Mouse (Mus musculus) kidney, embryonic 14.5 days (tissue): Measurements from ENCODE around the gene Gja3. TPM values are rescaled to one million over a fixed set of nuclear protein-coding genes. Genes with fewer than 3 reads are reported as not detected.
"Not testable (repeated sequence)": the region's sequence is repeated elsewhere in the genome, so short reads cannot be mapped to it uniquely, and the experiment has no call there.

Experiments
- ATAC-seq: fragments of 200-750 bp; cut with Nextera tagmentation; 2 replicates; pipeline ENCODE4 v1.8.0; 2017; ENCODE audit warnings: moderate number of reproducible peaks, mild to moderate bottlenecking, moderate TSS enrichment, moderate library complexity; ENCODE audit not compliant: low FRiP score, low TSS enrichment
- H3K27ac ChIP-seq: fragments of 300-500 bp; sonication (generic); 2 replicates; pipeline ENCODE4 v1.5.1; 2014; ENCODE audit warnings: low read depth, mild to moderate bottlenecking, low read length, moderate library complexity, mixed read lengths
- H3K27me3 ChIP-seq: fragments of 300-500 bp; sonication (generic); 2 replicates; pipeline ENCODE4 v1.6.1; 2014; ENCODE audit warnings: mild to moderate bottlenecking, low read length; ENCODE audit not compliant: control insufficient read depth, insufficient read depth
- H3K36me3 ChIP-seq: fragments of 300-500 bp; sonication (generic); 2 replicates; pipeline ENCODE4 v1.6.1; 2014; ENCODE audit warnings: low read length, mixed read lengths; ENCODE audit not compliant: control insufficient read depth, insufficient read depth
- H3K4me1 ChIP-seq: fragments of 300-500 bp; sonication (generic); 2 replicates; pipeline ENCODE4 v1.6.1; 2014; ENCODE audit warnings: low read length, mixed read lengths; ENCODE audit not compliant: control insufficient read depth, insufficient read depth
- H3K4me2 ChIP-seq: fragments of 300-500 bp; sonication (generic); replicated peaks from 2 replicates; pipeline ENCODE4 v1.6.1; 2014; ENCODE audit warnings: low read depth, mild to moderate bottlenecking, low read length
- H3K4me3 ChIP-seq: fragments of 300-500 bp; sonication (generic); 2 replicates; pipeline ENCODE4 v1.5.1; 2014; ENCODE audit warnings: mild to moderate bottlenecking, low read length
- H3K9ac ChIP-seq: fragments of 300-500 bp; sonication (generic); 2 replicates; pipeline ENCODE4 v1.6.1; 2014; ENCODE audit warnings: low read depth, mild to moderate bottlenecking, low read length, moderate library complexity
- H3K9me3 ChIP-seq: fragments of 300-500 bp; sonication (generic); 2 replicates; pipeline ENCODE4 v1.6.1; 2016; ENCODE audit warnings: low read length; ENCODE audit not compliant: control insufficient read depth
- WGBS: fragments of 180-500 bp; shearing (Covaris S2); extraction: QIAGEN DNeasy Blood & Tissue Kit; methylation state at CpG from one replicate; pipeline ENCODE4 v1.1.7; 2014; 5-methylcytosine and 5-hydroxymethylcytosine counted together
- polyA plus RNA-seq: library from polyadenylated mRNA; unstranded; fragments of >200 nt; fragmentation: Nextera tagmentation; extraction: Ambion mirVana; gene quantifications from 2 replicates; pipeline ENCODE4 v1.2.1, GENCODE M21; 2014

Gene Gja3
- polyA plus RNA-seq, 1 experiment from 2014 or later = 5.8 TPM

DNA sequence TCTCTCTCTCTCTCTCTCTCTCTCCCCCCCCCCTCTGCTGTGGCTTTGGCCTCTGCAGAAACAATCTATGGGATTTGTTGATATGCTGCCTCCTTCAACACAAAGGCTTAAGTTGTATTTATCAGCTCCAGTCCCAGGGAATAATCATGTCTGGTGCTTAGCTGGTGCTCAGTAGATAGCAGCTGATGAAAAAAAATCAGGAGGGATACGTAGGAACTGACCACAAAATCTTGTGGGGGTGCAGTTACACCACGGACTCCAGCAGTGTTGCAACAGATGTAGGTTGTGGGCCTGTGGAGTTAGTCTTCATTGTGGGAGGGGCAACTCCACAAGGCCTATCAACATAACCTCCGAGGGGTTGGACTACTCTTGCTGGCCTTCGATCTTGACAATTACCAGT lies 38.0 kb upstream of the Gja3 start:
- H3K27ac ChIP-seq = no peak overlapping the region
- 0 out of 2 replicates have a peak, but pooled peaks cover 3% of the 10 kb centered on the region for H3K27me3 ChIP-seq
- no peak overlapping the region for H3K4me3 ChIP-seq
- no peaks in the 10 kb centered on the region for H3K36me3 ChIP-seq
- no peaks in the 10 kb centered on the region for H3K4me1 ChIP-seq
- ATAC-seq = no peak
- WGBS = 80% methylated on average over 4 of the region's 4 CpGs
- no peak overlapping the region for H3K9ac ChIP-seq
- H3K4me2 ChIP-seq = no peak overlapping the region
- no peaks in the 10 kb centered on the region for H3K9me3 ChIP-seq

DNA sequence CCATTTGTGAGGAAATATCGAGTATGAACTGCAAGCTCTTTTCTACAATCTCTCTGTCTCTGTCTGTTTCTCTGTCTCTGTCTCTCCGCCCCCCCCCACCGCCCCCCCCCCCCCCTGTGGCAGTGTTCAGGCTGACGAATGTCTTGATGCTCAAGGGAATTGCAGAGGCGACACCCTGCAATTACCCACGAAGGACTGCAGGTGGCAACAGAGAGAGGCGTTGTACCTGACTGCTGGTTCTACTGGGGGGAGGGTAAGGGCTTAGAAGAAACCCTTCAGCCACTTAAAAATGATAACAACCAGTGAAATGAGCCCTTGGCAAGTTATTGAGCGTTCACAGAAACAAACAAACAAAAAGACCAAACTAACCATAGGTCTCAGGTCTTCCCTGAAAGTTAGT lies 35.1 kb upstream of the Gja3 start:
- Histone ChIP-seq H3K4me2 (no peak overlapping the region), H3K36me3 (no peaks in the 10 kb centered on the region), H3K4me1 (no peaks in the 10 kb centered on the region), H3K9ac (no peak overlapping the region), H3K27me3 (0 out of 2 replicates have a peak, but pooled peaks cover 3% of the 10 kb centered on the region), H3K9me3 (no peaks in the 10 kb centered on the region), H3K27ac (no peak overlapping the region), H3K4me3 (no peak overlapping the region)
- 12% methylated on average over 8 of the region's 8 CpGs for WGBS
- ATAC-seq = no peak

DNA sequence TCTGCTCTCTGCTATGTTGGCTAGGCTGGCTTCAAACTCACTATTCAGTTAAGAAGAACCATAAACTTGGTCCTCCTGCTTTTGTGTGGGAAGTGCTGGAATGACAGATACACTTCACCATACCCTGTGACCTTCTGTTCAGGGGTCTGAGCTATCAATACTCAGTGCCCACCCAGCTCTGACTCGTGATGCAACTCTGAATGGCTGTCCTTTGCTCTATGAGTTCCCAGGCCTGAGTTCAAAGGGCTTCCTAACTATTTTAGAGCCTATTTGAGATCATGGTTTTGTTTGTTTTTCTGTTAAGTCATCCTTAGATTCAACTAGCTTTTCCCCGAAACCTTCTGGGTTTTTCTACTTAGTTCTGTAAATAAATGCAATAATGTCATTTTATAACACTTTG lies 32.1 kb upstream of the Gja3 start:
- no peaks in the 10 kb centered on the region for H3K27me3 ChIP-seq
- no peaks in the 10 kb centered on the region for H3K4me1 ChIP-seq
- no peaks in the 10 kb centered on the region for H3K36me3 ChIP-seq
- H3K4me2 ChIP-seq = no peak overlapping the region
- H3K4me3 ChIP-seq = no peak overlapping the region
- H3K9me3 ChIP-seq = no peaks in the 10 kb centered on the region
- no peak overlapping the region for H3K9ac ChIP-seq
- 41% methylated on average over 2 of the region's 2 CpGs for WGBS
- no peak overlapping the region for H3K27ac ChIP-seq
- ATAC-seq = no peak

DNA sequence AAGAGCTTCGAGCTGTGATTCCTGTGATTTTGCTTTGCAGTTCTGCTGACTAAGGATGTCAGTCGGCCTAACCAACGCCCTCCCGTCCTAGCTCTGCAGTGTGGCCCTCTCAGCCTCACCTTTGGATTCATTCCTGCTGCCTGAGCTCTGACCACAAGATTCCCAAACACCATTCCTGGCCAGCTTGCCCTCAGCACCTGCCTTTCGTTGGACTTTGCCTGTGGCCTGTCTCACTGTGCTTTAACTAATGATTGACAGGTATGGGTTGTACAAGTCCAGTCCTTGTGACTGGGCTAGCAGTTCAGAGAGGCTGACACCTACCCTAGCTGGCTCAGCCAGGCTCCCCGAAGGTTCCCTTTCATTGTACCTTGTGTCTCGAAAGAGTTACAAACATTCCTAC lies 31.2 kb upstream of the Gja3 start:
- WGBS = 81% methylated on average over 7 of the region's 7 CpGs
- no peak overlapping the region for H3K4me2 ChIP-seq
- no peak overlapping the region for H3K9ac ChIP-seq
- H3K9me3 ChIP-seq = no peaks in the 10 kb centered on the region
- ATAC-seq = peak; percentile 26; the same call in 1 of the 2 replicates
- H3K36me3 ChIP-seq = no peaks in the 10 kb centered on the region
- H3K4me3 ChIP-seq = no peak overlapping the region
- peaks cover 7% of the 10 kb centered on the region for H3K4me1 ChIP-seq
- no peak overlapping the region for H3K27ac ChIP-seq
- no peaks in the 10 kb centered on the region for H3K27me3 ChIP-seq

DNA sequence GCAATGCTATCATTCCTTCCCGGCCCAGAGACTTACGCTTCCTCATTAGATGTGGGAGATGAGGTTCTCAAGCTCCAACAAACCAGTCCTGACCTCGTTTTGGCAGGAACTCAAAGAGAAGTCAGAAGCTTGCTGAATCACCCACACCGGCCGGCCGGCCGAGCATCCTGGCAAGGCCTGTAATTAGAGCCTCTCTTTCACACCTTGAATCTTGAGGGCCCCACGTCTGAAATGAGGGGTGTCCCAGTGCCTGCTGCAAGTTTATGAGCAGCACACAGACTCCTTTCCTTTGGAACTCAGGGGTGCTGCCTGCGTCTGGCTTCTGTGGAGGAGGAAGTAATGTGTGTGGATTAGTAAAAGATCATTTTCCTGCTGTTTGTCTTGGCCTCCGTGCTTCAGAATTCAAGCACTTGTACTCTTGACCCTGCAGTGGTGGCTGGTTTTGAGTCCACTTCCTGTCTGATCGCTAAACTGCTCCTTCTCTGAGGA lies 26.3 kb upstream of the Gja3 start:
- Histone ChIP-seq H3K9me3 (no peaks in the 10 kb centered on the region), H3K27ac (no peak overlapping the region), H3K4me2 (0 out of 2 replicates have a peak overlapping the region, but pooled peaks have one; percentile 9), H3K4me3 (no peak overlapping the region), H3K9ac (no peak overlapping the region), H3K27me3 (no peaks in the 10 kb centered on the region), H3K4me1 (peaks cover 9% of the 10 kb centered on the region), H3K36me3 (no peaks in the 10 kb centered on the region)
- WGBS = 7% methylated on average over 11 of the region's 11 CpGs
- peak; percentile 47 for ATAC-seq

DNA sequence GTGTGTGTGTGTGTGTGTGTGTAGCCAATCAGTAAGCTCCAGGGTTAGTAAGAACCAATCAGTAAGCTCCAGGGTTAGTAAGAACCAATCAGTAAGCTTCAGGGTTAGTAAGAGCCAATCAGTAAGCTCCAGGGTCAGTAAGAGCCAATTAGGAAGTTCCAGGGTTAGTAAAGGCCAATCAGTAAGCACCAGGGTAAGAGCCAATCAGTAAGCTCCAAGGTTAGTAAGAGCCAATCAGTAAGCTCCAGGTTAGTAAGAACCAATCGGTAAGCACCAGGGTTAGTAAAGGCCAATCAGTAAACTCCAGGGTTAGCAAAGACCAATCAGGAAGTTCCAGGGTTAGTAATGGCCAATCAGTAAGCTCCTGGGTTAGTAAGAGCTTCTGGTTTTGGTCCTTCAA lies 25.0 kb upstream of the Gja3 start:
- WGBS = 96% methylated on average over 1 of the region's 1 CpGs
- H3K4me1 ChIP-seq = peaks cover 9% of the 10 kb centered on the region
- no peaks in the 10 kb centered on the region for H3K9me3 ChIP-seq
- H3K9ac ChIP-seq = no peak overlapping the region
- no peak overlapping the region for H3K27ac ChIP-seq
- H3K27me3 ChIP-seq = no peaks in the 10 kb centered on the region
- no peak for ATAC-seq
- no peak overlapping the region for H3K4me3 ChIP-seq
- no peak overlapping the region for H3K4me2 ChIP-seq
- H3K36me3 ChIP-seq = no peaks in the 10 kb centered on the region

DNA sequence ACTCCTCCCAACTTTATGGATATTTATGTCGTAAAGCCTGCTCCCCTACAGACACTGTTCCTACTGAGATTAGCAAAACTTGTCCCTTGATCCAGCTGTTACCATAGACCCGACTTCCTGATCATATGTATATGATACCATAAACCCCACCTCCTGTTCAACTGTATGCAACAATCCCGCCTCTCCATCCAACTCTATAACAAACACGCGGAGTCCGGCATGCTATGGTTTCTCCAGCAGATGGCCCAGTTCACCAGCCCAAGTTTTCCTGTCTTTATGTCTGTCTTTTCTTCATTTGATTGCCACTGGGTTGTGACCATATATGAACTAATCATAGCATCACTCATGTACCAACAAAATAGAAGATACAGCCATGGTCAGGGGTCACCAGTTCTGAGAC lies 17.6 kb upstream of the Gja3 start:
- Histone ChIP-seq H3K9ac (no peak overlapping the region), H3K36me3 (no peaks in the 10 kb centered on the region), H3K9me3 (no peaks in the 10 kb centered on the region), H3K27ac (no peak overlapping the region), H3K27me3 (no peaks in the 10 kb centered on the region), H3K4me3 (no peak overlapping the region), H3K4me2 (no peak overlapping the region), H3K4me1 (no peaks in the 10 kb centered on the region)
- 85% methylated on average over 6 of the region's 6 CpGs for WGBS
- ATAC-seq = no peak

DNA sequence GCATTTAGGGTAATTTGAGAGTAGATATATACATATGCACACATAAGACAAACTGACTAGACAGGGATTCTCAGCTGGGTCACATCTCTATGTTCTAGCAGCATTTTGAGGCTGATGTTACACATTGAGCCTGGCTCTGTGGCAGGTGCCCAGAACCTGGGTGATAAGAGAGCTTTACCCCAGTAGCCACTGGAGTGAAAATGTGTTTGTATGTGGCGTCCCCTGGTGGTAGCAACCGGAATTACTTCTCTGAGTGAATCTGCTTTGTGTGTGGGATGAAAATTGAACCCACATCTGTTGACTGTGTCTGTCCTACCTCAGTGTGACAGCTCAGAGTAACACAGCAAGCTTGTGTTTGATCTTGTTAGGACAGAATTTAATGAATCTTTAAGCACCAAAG lies 12.0 kb upstream of the Gja3 start:
- ATAC-seq, H3K4me3 ChIP-seq, H3K4me2 ChIP-seq, H3K9me3 ChIP-seq, H3K27me3 ChIP-seq, H3K27ac ChIP-seq, H3K36me3 ChIP-seq, H3K9ac ChIP-seq, H3K4me1 ChIP-seq: not testable (repeated sequence)
- 3% methylated on average over 2 of the region's 2 CpGs for WGBS

DNA sequence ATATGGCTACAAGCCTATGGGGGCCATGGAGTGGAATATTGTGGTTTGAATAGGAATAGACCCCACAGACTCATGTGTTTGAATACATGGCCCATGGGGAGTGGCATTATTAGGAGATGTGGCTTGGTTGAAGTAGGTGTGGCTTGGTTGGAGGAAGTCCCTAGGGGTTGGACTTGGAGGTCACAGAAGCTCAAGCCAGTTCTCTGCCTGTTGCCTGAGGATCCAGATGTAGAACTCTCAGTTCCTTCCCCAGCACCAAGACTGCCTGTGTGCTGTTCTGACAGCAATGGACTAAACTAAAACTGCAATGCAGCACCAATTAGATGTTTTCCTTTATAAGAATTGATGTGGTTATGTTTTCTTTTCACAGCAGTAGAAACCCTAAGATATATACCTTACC lies 8.2 kb upstream of the Gja3 start:
- Histone ChIP-seq H3K9me3 (no peaks in the 10 kb centered on the region), H3K36me3 (no peaks in the 10 kb centered on the region)

DNA sequence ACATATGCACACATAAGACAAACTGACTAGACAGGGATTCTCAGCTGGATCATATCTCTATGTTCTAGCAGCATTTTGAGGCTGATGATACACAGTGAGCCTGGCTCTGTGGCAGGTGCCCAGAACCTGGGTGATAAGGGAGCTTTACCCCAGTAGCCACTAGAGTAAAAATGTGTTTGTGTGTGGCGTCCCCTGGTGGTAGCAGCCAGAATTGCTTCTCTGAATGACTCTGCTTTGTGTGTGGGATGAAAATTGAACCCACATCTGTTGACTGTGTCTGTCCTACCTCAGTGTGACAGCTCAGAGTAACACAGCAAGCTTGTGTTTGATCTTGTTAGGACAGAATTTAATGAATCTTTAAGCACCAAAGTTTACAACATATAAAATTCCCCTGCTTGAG lies 2.2 kb upstream of the Gja3 start:
- peak; percentile 42 for ATAC-seq
- WGBS = 0% methylated on average over 1 of the region's 1 CpGs

More for the DNA sequence above, 8.2 kb upstream of the Gja3 start:
- no peak overlapping the region for H3K4me2 ChIP-seq
- H3K4me1 ChIP-seq = no peaks in the 10 kb centered on the region
- no peak overlapping the region for H3K27ac ChIP-seq
- H3K27me3 ChIP-seq = no peaks in the 10 kb centered on the region
- H3K9ac ChIP-seq = no peak overlapping the region
- no peak overlapping the region for H3K4me3 ChIP-seq
- ATAC-seq = no peak

More for the DNA sequence above, 2.2 kb upstream of the Gja3 start:
- peaks cover 39% of the 10 kb centered on the region for H3K27me3 ChIP-seq
- not testable (repeated sequence) for H3K4me2 ChIP-seq, H3K4me3 ChIP-seq, H3K9ac ChIP-seq, H3K4me1 ChIP-seq, H3K36me3 ChIP-seq, H3K9me3 ChIP-seq, H3K27ac ChIP-seq
